ENCODE assay signal across 8 mouse cellular contexts in the genomic region with DNA sequence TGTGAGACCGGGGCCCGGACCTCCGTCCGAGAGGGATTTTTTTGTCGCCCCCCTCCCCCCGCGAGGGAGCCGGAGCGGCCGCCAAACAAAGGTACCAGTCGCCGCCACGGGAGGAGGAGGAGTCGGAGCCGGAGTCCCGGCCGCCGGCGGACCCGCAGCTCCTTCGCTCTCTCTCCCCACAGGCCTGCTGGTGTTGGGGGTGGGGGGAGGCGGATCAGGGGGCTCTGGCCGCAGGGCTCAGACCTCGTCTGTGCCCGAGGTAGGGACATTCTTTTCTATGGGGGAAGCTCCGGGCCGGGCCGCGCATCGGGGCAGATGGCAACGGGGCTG. TPM values are rescaled to one million over a fixed set of nuclear protein-coding genes. Genes with fewer than 3 reads are reported as not detected.
DNase-seq lines count a peak whose midpoint lies in the region; ATAC-seq and TF ChIP-seq lines count a peak whose summit lies in the region.

No protein-coding gene starts in this region.

- under 1% methylated on average over 25 of the region's 31 CpGs for WGBS in liver, adult 2 months
- 0% methylated on average over 1 of the region's 31 CpGs for WGBS in embryonic facial prominence, embryonic 14.5 days
- WGBS in intestine, embryonic 16.5 days = 0% methylated on average over 27 of the region's 31 CpGs
- WGBS in neural tube, embryonic 12.5 days = 3% methylated on average over 27 of the region's 31 CpGs

- TF ChIP-seq CTCF in liver, adult 2 months (IDR thresholded peaks at IDR 0.05; ENCODE audit: low read depth, low read length) = no peak

- peak overlapping the region; percentile 71 for H3K4me2 ChIP-seq in embryonic facial prominence, embryonic 14.5 days (ENCODE audit: low read depth, low read length)
- peak overlapping the region; percentile 72; the same call in 1 of the 2 replicates for H3K4me2 ChIP-seq in intestine, embryonic 16.5 days (ENCODE audit: low read depth, low read length)
- H3K4me2 ChIP-seq in neural tube, embryonic 12.5 days (replicated peaks) = peak overlapping the region; percentile 69

- peaks cover 3% of the 10 kb centered on the region; the same call in 1 of the 2 replicates for H3K36me3 ChIP-seq in liver, adult 2 months (ENCODE audit: control insufficient read depth, insufficient read depth, low read length)
- H3K36me3 ChIP-seq in embryonic facial prominence, embryonic 14.5 days (ENCODE audit: control insufficient read depth, insufficient read depth, low read length) = peaks cover 23% of the 10 kb centered on the region; the same call in 1 of the 2 replicates
- H3K36me3 ChIP-seq in intestine, embryonic 16.5 days (ENCODE audit: control insufficient read depth, insufficient read depth, low read length) = no peaks in the 10 kb centered on the region
- no peaks in the 10 kb centered on the region; the same call in 1 of the 2 replicates for H3K36me3 ChIP-seq in neural tube, embryonic 12.5 days

- peak; percentile 28 for ATAC-seq in embryonic facial prominence, embryonic 14.5 days (ENCODE audit: low read depth)
- peak; percentile 53 for ATAC-seq in intestine, embryonic 16.5 days
- ATAC-seq in neural tube, embryonic 12.5 days (ENCODE audit: low FRiP score, low read depth) = peak; percentile 49

- peak overlapping the region; percentile 92 for H3K9ac ChIP-seq in liver, adult 2 months (ENCODE audit: low read depth, low read length)
- H3K9ac ChIP-seq in embryonic facial prominence, embryonic 14.5 days (ENCODE audit: low read depth, low read length) = peak overlapping the region; percentile 98
- peak overlapping the region; percentile 97 for H3K9ac ChIP-seq in intestine, embryonic 16.5 days (ENCODE audit: low read depth, low read length)
- H3K9ac ChIP-seq in neural tube, embryonic 12.5 days = peak overlapping the region; percentile 98

- peak overlapping the region; percentile 82 for H3K4me3 ChIP-seq in liver, adult 2 months (ENCODE audit: insufficient read depth, low read depth, low read length)
- H3K4me3 ChIP-seq in embryonic facial prominence, embryonic 14.5 days (ENCODE audit: low read depth, low read length) = peak overlapping the region; percentile 98
- peak overlapping the region; percentile 97 for H3K4me3 ChIP-seq in intestine, embryonic 16.5 days (ENCODE audit: low read length)
- peak overlapping the region; percentile 99 for H3K4me3 ChIP-seq in neural tube, embryonic 12.5 days

- no peaks in the 10 kb centered on the region for H3K9me3 ChIP-seq in embryonic facial prominence, embryonic 14.5 days (ENCODE audit: control insufficient read depth, low read length)
- H3K9me3 ChIP-seq in intestine, embryonic 16.5 days (ENCODE audit: control insufficient read depth, low read length) = no peaks in the 10 kb centered on the region
- no peaks in the 10 kb centered on the region for H3K9me3 ChIP-seq in neural tube, embryonic 12.5 days

- peaks cover 6% of the 10 kb centered on the region for H3K4me1 ChIP-seq in liver, adult 2 months (ENCODE audit: control insufficient read depth, insufficient read depth, low read length)
- peaks cover 14% of the 10 kb centered on the region; the same call in 1 of the 2 replicates for H3K4me1 ChIP-seq in embryonic facial prominence, embryonic 14.5 days (ENCODE audit: control insufficient read depth, insufficient read depth, low read length)
- H3K4me1 ChIP-seq in intestine, embryonic 16.5 days (ENCODE audit: control insufficient read depth, insufficient read depth, low read length) = 0 out of 2 replicates have a peak, but pooled peaks cover 5% of the 10 kb centered on the region
- H3K4me1 ChIP-seq in neural tube, embryonic 12.5 days = peaks cover 21% of the 10 kb centered on the region

- TF ChIP-seq POLR2A in liver, adult 2 months (IDR thresholded peaks at IDR 0.05; ENCODE audit: extremely low read depth, insufficient read depth, low read length) = no peak

- peaks cover 21% of the 10 kb centered on the region for H3K79me2 ChIP-seq in liver, adult 2 months (ENCODE audit: control insufficient read depth, insufficient read depth, low read length)

- H3K27ac ChIP-seq in liver, adult 2 months (replicated peaks; ENCODE audit: insufficient read depth, low read depth, low read length) = peak overlapping the region; percentile 87
- peak overlapping the region; percentile 97 for H3K27ac ChIP-seq in embryonic facial prominence, embryonic 14.5 days (replicated peaks; ENCODE audit: low read depth, low read length)
- peak overlapping the region; percentile 96 for H3K27ac ChIP-seq in intestine, embryonic 16.5 days (ENCODE audit: low read length)
- peak overlapping the region; percentile 96 for H3K27ac ChIP-seq in neural tube, embryonic 12.5 days

- no peak for DNase-seq in liver, adult 2 months (ENCODE audit: extremely low read depth, low read depth, low spot score)
- DNase-seq in liver = no peak
- DNase-seq in embryonic facial prominence, embryonic 14.5 days (ENCODE audit: low spot score) = no peak
- DNase-seq in cerebellum, adult 11 months = no peak
- DNase-seq in urinary bladder, postnatal 25 days (ENCODE audit: low spot score) = no peak
- no peak for DNase-seq in spleen, adult 18-20 months

- no peaks in the 10 kb centered on the region for H3K27me3 ChIP-seq in liver, adult 2 months (ENCODE audit: control insufficient read depth, insufficient read depth, low read length)
- no peaks in the 10 kb centered on the region for H3K27me3 ChIP-seq in embryonic facial prominence, embryonic 14.5 days (replicated peaks; ENCODE audit: control insufficient read depth, insufficient read depth, low read length)
- no peaks in the 10 kb centered on the region for H3K27me3 ChIP-seq in intestine, embryonic 16.5 days (replicated peaks; ENCODE audit: control insufficient read depth, insufficient read depth, low read length)
- H3K27me3 ChIP-seq in neural tube, embryonic 12.5 days (replicated peaks) = no peaks in the 10 kb centered on the region

RNA-seq across cellular contexts. Expression of gene Ggps1, which starts 0.6 kb away (rescaled TPM):
- 11.0 and 12.2 TPM in 2 replicates for total RNA-seq in liver, adult 2 months (2014; rRNA removed)
- polyA plus RNA-seq in liver, adult 2 months (2012; rRNA removed) = 3.3 and 4.4 TPM in 2 replicates
- polyA plus RNA-seq in embryonic facial prominence, embryonic 14.5 days (2014; fragmentation: Nextera tagmentation; extraction: Ambion mirVana) = 50.2 and 57.4 TPM in 2 replicates
- 36.7 and 36.8 TPM in 2 replicates for polyA plus RNA-seq in intestine, embryonic 16.5 days (2015; fragmentation: Nextera tagmentation; extraction: Ambion mirVana)
- 71.5 and 72.9 TPM in 2 replicates for polyA plus RNA-seq in neural tube, embryonic 12.5 days (2016; fragmentation: Nextera tagmentation; extraction: Ambion mirVana)

RNA-seq across cellular contexts. Expression of gene Arid4b, which starts 0.9 kb away (rescaled TPM):
- 13.5 and 14.5 TPM in 2 replicates for total RNA-seq in liver, adult 2 months (2014; rRNA removed)
- polyA plus RNA-seq in liver, adult 2 months (2012; rRNA removed) = 1.8 and 3.0 TPM in 2 replicates
- polyA plus RNA-seq in embryonic facial prominence, embryonic 14.5 days (2014; fragmentation: Nextera tagmentation; extraction: Ambion mirVana) = 50.0 and 60.8 TPM in 2 replicates
- 40.0 and 46.5 TPM in 2 replicates for polyA plus RNA-seq in intestine, embryonic 16.5 days (2015; fragmentation: Nextera tagmentation; extraction: Ambion mirVana)
- polyA plus RNA-seq in neural tube, embryonic 12.5 days (2016; fragmentation: Nextera tagmentation; extraction: Ambion mirVana) = 93.8 and 94.1 TPM in 2 replicates

RNA-seq across cellular contexts. Expression of gene Tbce, which starts 24.5 kb away (rescaled TPM):
- total RNA-seq in liver, adult 2 months (2014; rRNA removed) = 33.7 and 36.2 TPM in 2 replicates
- 7.6 and 11.9 TPM in 2 replicates for polyA plus RNA-seq in liver, adult 2 months (2012; rRNA removed)
- polyA plus RNA-seq in embryonic facial prominence, embryonic 14.5 days (2014; fragmentation: Nextera tagmentation; extraction: Ambion mirVana) = 47.5 and 54.6 TPM in 2 replicates
- polyA plus RNA-seq in intestine, embryonic 16.5 days (2015; fragmentation: Nextera tagmentation; extraction: Ambion mirVana) = 37.8 and 41.3 TPM in 2 replicates
- polyA plus RNA-seq in neural tube, embryonic 12.5 days (2016; fragmentation: Nextera tagmentation; extraction: Ambion mirVana) = 76.2 and 84.9 TPM in 2 replicates

Comparison
In these comparisons a context has a peak if more than half of its experiments do, and no peak if none do; other contexts are left out.
1. RNA of gene Arid4b, which starts 0.9 kb away (polyA plus RNA-seq): 93.8 to 94.1 TPM in neural tube, embryonic 12.5 days, 50.0 to 60.8 TPM in embryonic facial prominence, embryonic 14.5 days and 40.0 to 46.5 TPM in intestine, embryonic 16.5 days; 1.8 to 3.0 TPM in liver, adult 2 months; every median in the first group is over 10 times any median in the second.
2. Peak in every context shown above with its lines, with median percentiles within 50 percentile points of each other: H3K27ac ChIP-seq, H3K4me3 ChIP-seq, H3K9ac ChIP-seq, ATAC-seq and H3K4me2 ChIP-seq.